Mouse (Mus musculus) embryonic facial prominence, embryonic 14.5 days (tissue): ENCODE data around the gene Isg20. TPM values are rescaled to one million over a fixed set of nuclear protein-coding genes. Genes with fewer than 3 reads are reported as not detected.
A peak's percentile ranks its signal among the peaks of the same experiment; 100 is the strongest.

Experiments used
- ATAC-seq: fragments of 200-750 bp; cut with Nextera tagmentation; 2 replicates; pipeline ENCODE4 v1.8.0; 2017; ENCODE audit warnings: low read depth, moderate number of reproducible peaks, moderate TSS enrichment
- DNase-seq: peaks from one replicate; pipeline ENCODE4 v3.0.0-alpha.2; 2015; ENCODE audit warnings: low spot score
- H3K27ac ChIP-seq: fragments of 300-500 bp; sonication (generic); replicated peaks from 2 replicates; pipeline ENCODE4 v1.5.1; 2014; ENCODE audit warnings: low read depth, mild to moderate bottlenecking, low read length, moderate library complexity
- H3K27me3 ChIP-seq: fragments of 300-500 bp; sonication (generic); replicated peaks from 2 replicates; pipeline ENCODE4 v1.6.1; 2014; ENCODE audit warnings: low read length; ENCODE audit not compliant: control insufficient read depth, insufficient read depth
- H3K36me3 ChIP-seq: fragments of 300-500 bp; sonication (generic); 2 replicates; pipeline ENCODE4 v1.6.1; 2014; ENCODE audit warnings: low read length, mixed read lengths; ENCODE audit not compliant: control insufficient read depth, insufficient read depth
- H3K4me1 ChIP-seq: fragments of 300-500 bp; sonication (generic); 2 replicates; pipeline ENCODE4 v1.6.1; 2014; ENCODE audit warnings: antibody characterized with exemption, low read length; ENCODE audit not compliant: control insufficient read depth, insufficient read depth
- H3K4me2 ChIP-seq: fragments of 300-500 bp; sonication (generic); 2 replicates; pipeline ENCODE4 v1.6.1; 2014; ENCODE audit warnings: low read depth, mild to moderate bottlenecking, low read length, moderate library complexity, mixed read lengths
- H3K4me3 ChIP-seq: fragments of 300-500 bp; sonication (generic); 2 replicates; pipeline ENCODE4 v1.5.1; 2014; ENCODE audit warnings: low read depth, mild to moderate bottlenecking, low read length
- H3K9ac ChIP-seq: fragments of 300-500 bp; sonication (generic); 2 replicates; pipeline ENCODE4 v1.6.1; 2014; ENCODE audit warnings: low read depth, mild to moderate bottlenecking, low read length, moderate library complexity, mixed read lengths
- H3K9me3 ChIP-seq: fragments of 300-500 bp; sonication (generic); 2 replicates; pipeline ENCODE4 v1.6.1; 2016; ENCODE audit warnings: low read length; ENCODE audit not compliant: control insufficient read depth
- WGBS: fragments of 180-500 bp; shearing (Covaris S2); extraction: QIAGEN DNeasy Blood & Tissue Kit; methylation state at CpG from one replicate; pipeline ENCODE4 v1.1.7; 2014; 5-methylcytosine and 5-hydroxymethylcytosine counted together
- polyA plus RNA-seq: library from polyadenylated mRNA; unstranded; fragments of >200 nt; fragmentation: Nextera tagmentation; extraction: Ambion mirVana; gene quantifications from 2 replicates; pipeline ENCODE4 v1.2.1, GENCODE M21; 2014

Isg20 gene
- polyA plus RNA-seq, 1 experiment from 2014 or later: 5.1 TPM

- peak; percentile 67; the same call in 1 of the 2 replicates for ATAC-seq
Observed at GRCm38 (mm10) chr7:78882469-78882837, 30.8 kb upstream of the Isg20 start.

GRCm38 (mm10) chr7:78883016-78883725, 30.1 kb upstream of the Isg20 start:
- WGBS: 1% methylated on average over 29 of the region's 34 CpGs

More at GRCm38 (mm10) chr7:78882469-78882837, 30.8 kb upstream of the Isg20 start:
- 0% methylated on average over 10 of the region's 23 CpGs for WGBS
- no peaks in the 10 kb centered on the region for H3K9me3 ChIP-seq
- peak; percentile 59 for DNase-seq
- H3K27me3 ChIP-seq: peaks cover 53% of the 10 kb centered on the region
- no peaks in the 10 kb centered on the region for H3K36me3 ChIP-seq
- H3K4me1 ChIP-seq: peaks cover 8% of the 10 kb centered on the region; the same call in 1 of the 2 replicates
- no peak overlapping the region for H3K27ac ChIP-seq
- peak overlapping the region; percentile 21; the same call in 1 of the 2 replicates for H3K9ac ChIP-seq
- peak overlapping the region; percentile 33 for H3K4me3 ChIP-seq
- H3K4me2 ChIP-seq: peak overlapping the region; percentile 53

GRCm38 (mm10) chr7:78883726-78884060, 29.5 kb upstream of the Isg20 start:
- 10% methylated on average over 8 of the region's 8 CpGs for WGBS
- ATAC-seq: no peak
- peak overlapping the region; percentile 33; the same call in 1 of the 2 replicates for H3K4me3 ChIP-seq
- H3K4me1 ChIP-seq: peaks cover 11% of the 10 kb centered on the region; the same call in 1 of the 2 replicates
- no peak overlapping the region for H3K27ac ChIP-seq
- no peaks in the 10 kb centered on the region for H3K36me3 ChIP-seq
- no peaks in the 10 kb centered on the region for H3K9me3 ChIP-seq
- peaks cover 57% of the 10 kb centered on the region for H3K27me3 ChIP-seq
- H3K4me2 ChIP-seq: peak overlapping the region; percentile 53
- DNase-seq: no peak
- no peak overlapping the region; the same call in 1 of the 2 replicates for H3K9ac ChIP-seq

More at GRCm38 (mm10) chr7:78883016-78883725, 30.1 kb upstream of the Isg20 start:
- Histone ChIP-seq H3K4me3 (peak overlapping the region; percentile 33), H3K4me2 (peak overlapping the region; percentile 53), H3K36me3 (no peaks in the 10 kb centered on the region), H3K9me3 (no peaks in the 10 kb centered on the region), H3K27me3 (peaks cover 57% of the 10 kb centered on the region), H3K4me1 (peaks cover 11% of the 10 kb centered on the region; the same call in 1 of the 2 replicates), H3K9ac (peak overlapping the region; percentile 21; the same call in 1 of the 2 replicates), H3K27ac (no peak overlapping the region)
- peak; percentile 25 for DNase-seq
- no peak for ATAC-seq

GRCm38 (mm10) chr7:78884139-78884538, 29.1 kb upstream of the Isg20 start:
- peak; percentile 58 for DNase-seq
- 14% methylated on average over 6 of the region's 6 CpGs for WGBS
- Histone ChIP-seq H3K9me3 (no peaks in the 10 kb centered on the region), H3K4me1 (peaks cover 11% of the 10 kb centered on the region; the same call in 1 of the 2 replicates), H3K9ac (no peak overlapping the region), H3K4me2 (no peak overlapping the region), H3K27ac (no peak overlapping the region), H3K4me3 (no peak overlapping the region), H3K36me3 (no peaks in the 10 kb centered on the region), H3K27me3 (peaks cover 57% of the 10 kb centered on the region)
- no peak for ATAC-seq

- Histone ChIP-seq H3K4me2 (no peak overlapping the region), H3K27me3 (peaks cover 59% of the 10 kb centered on the region), H3K4me1 (peaks cover 11% of the 10 kb centered on the region; the same call in 1 of the 2 replicates), H3K9me3 (no peaks in the 10 kb centered on the region), H3K27ac (no peak overlapping the region), H3K4me3 (no peak overlapping the region), H3K9ac (no peak overlapping the region), H3K36me3 (no peaks in the 10 kb centered on the region)
- DNase-seq: no peak
- ATAC-seq: no peak
- WGBS: 77% methylated on average over 5 of the region's 5 CpGs
Observed at GRCm38 (mm10) chr7:78885404-78885803, 27.8 kb upstream of the Isg20 start.

- 71% methylated on average over 4 of the region's 4 CpGs for WGBS
- no peak overlapping the region for H3K4me3 ChIP-seq
- no peak for DNase-seq
Observed at GRCm38 (mm10) chr7:78886496-78886895, 26.7 kb upstream of the Isg20 start.

GRCm38 (mm10) chr7:78887431-78887842, 25.8 kb upstream of the Isg20 start:
- H3K27ac ChIP-seq: no peak overlapping the region
- no peaks in the 10 kb centered on the region for H3K36me3 ChIP-seq
- no peak overlapping the region for H3K4me3 ChIP-seq
- H3K9me3 ChIP-seq: no peaks in the 10 kb centered on the region
- peaks cover 43% of the 10 kb centered on the region for H3K27me3 ChIP-seq
- ATAC-seq (peak; percentile 60), DNase-seq (peak; percentile 70)
- no peak overlapping the region for H3K4me2 ChIP-seq
- WGBS: 45% methylated on average over 9 of the region's 9 CpGs
- H3K9ac ChIP-seq: no peak overlapping the region
- peaks cover 9% of the 10 kb centered on the region; the same call in 1 of the 2 replicates for H3K4me1 ChIP-seq

More at GRCm38 (mm10) chr7:78886496-78886895, 26.7 kb upstream of the Isg20 start:
- Histone ChIP-seq H3K4me2 (no peak overlapping the region), H3K27me3 (peaks cover 50% of the 10 kb centered on the region), H3K9me3 (no peaks in the 10 kb centered on the region), H3K4me1 (peaks cover 11% of the 10 kb centered on the region; the same call in 1 of the 2 replicates), H3K9ac (no peak overlapping the region), H3K36me3 (no peaks in the 10 kb centered on the region), H3K27ac (no peak overlapping the region)
- no peak for ATAC-seq

GRCm38 (mm10) chr7:78890641-78891040, 22.6 kb upstream of the Isg20 start:
- H3K4me1 ChIP-seq: 0 out of 2 replicates have a peak, but pooled peaks cover 4% of the 10 kb centered on the region
- no peak overlapping the region for H3K27ac ChIP-seq
- H3K36me3 ChIP-seq: no peaks in the 10 kb centered on the region
- H3K9me3 ChIP-seq: no peaks in the 10 kb centered on the region
- no peak overlapping the region for H3K4me2 ChIP-seq
- DNase-seq (peak; percentile 73), ATAC-seq (peak; percentile 10; the same call in 1 of the 2 replicates)
- no peak overlapping the region for H3K4me3 ChIP-seq
- H3K9ac ChIP-seq: no peak overlapping the region
- peaks cover 16% of the 10 kb centered on the region; the same call in 1 of the 2 replicates for H3K27me3 ChIP-seq
- WGBS: 3% methylated on average over 16 of the region's 16 CpGs
